Mouse (Mus musculus): ENCODE measurements at regions not wholly inside any gene's neighbourhood (a gene's known extent, or its start where the extent isn't known, plus 50 kb on each side); places are given as distances from the start of the nearest gene placed in this dataset.

DNA sequence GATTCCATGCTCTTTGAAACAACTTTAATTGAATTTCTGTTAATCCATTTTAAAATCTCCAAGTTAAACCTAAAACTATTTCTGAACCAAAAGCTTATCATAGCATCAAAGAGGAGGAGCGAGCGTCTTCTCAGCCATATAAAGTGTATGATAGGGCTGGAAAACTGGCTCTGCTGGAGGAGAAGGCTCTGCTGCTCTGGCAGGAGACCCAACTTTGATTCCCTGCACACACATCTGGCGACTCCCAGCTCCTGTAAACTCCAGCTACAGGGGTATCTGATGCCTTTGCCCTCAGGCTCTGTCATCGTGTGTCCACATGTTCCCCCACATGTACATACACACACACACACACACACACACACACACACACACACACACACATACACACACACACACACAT, 479.0 kb downstream of the Etnk1 start:
- no peaks in the 10 kb centered on the region for H3K27me3 ChIP-seq
- no peak overlapping the region for H3K4me2 ChIP-seq (replicated peaks)
- no peak overlapping the region for H3K4me3 ChIP-seq
- no peaks in the 10 kb centered on the region for H3K36me3 ChIP-seq
- 44% methylated on average over 4 of the region's 4 CpGs for WGBS
- H3K4me1 ChIP-seq = no peaks in the 10 kb centered on the region
- no peak overlapping the region for H3K9ac ChIP-seq
- no peaks in the 10 kb centered on the region for H3K9me3 ChIP-seq
- H3K27ac ChIP-seq = no peak overlapping the region
- ATAC-seq (ENCODE audit: insufficient number of reproducible peaks, insufficient read depth, low FRiP score, low TSS enrichment) = no peak

DNA sequence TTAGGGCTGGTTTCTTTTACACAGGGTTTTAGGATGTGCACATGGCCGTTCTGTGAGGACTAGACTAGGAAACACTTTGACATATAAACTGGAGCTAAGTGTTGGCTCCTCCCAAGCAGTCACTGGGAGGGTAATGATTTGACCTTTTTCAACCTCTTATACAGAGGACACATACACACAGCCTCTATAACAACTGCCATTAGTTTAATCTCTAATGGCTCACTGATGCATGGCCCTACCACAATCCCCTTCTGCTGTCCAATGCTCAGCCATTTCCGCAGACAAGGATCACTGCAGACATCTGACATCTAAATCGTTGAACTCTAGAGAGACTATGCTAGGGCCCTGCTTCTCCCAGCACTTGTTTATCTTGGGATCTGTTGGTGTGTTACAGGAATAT, 481.5 kb downstream of the Etnk1 start:
- no peaks in the 10 kb centered on the region for H3K27me3 ChIP-seq
- H3K4me3 ChIP-seq = no peak overlapping the region
- H3K36me3 ChIP-seq = no peaks in the 10 kb centered on the region
- no peak overlapping the region for H3K4me2 ChIP-seq (replicated peaks)
- H3K4me1 ChIP-seq = no peaks in the 10 kb centered on the region
- 79% methylated on average over 3 of the region's 3 CpGs for WGBS
- no peak overlapping the region for H3K9ac ChIP-seq
- H3K27ac ChIP-seq = no peak overlapping the region
- peaks cover 11% of the 10 kb centered on the region for H3K9me3 ChIP-seq
- ATAC-seq (ENCODE audit: insufficient number of reproducible peaks, insufficient read depth, low FRiP score, low TSS enrichment) = no peak

DNA sequence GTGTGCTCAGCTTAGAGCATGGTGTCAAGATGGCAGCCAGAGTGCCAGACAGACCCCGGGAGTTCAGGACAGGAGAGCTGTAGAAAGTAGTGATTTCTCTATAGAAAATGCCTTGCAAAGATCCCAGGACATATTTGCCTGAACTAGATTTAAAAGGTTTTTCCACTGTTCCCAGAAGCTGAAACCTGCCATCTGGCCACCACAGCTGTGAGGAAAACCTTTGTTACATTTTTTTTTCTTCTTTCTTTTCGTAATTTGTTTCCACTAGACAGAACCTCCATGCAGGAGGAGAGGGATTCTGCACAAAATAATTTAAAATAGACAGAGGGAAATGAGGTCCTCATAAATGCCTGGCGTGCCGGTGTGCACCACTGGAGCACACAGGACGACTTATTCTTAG, 489.6 kb downstream of the Etnk1 start:
- ATAC-seq (ENCODE audit: insufficient number of reproducible peaks, insufficient read depth, low FRiP score, low TSS enrichment) = no peak
- peaks cover 17% of the 10 kb centered on the region for H3K9me3 ChIP-seq
- H3K4me3 ChIP-seq = no peak overlapping the region
- no peak overlapping the region for H3K9ac ChIP-seq
- H3K27ac ChIP-seq = no peak overlapping the region
- no peaks in the 10 kb centered on the region for H3K27me3 ChIP-seq
- H3K4me1 ChIP-seq = no peaks in the 10 kb centered on the region
- WGBS = 73% methylated on average over 5 of the region's 5 CpGs
- H3K36me3 ChIP-seq = no peaks in the 10 kb centered on the region
- H3K4me2 ChIP-seq (replicated peaks) = no peak overlapping the region

DNA sequence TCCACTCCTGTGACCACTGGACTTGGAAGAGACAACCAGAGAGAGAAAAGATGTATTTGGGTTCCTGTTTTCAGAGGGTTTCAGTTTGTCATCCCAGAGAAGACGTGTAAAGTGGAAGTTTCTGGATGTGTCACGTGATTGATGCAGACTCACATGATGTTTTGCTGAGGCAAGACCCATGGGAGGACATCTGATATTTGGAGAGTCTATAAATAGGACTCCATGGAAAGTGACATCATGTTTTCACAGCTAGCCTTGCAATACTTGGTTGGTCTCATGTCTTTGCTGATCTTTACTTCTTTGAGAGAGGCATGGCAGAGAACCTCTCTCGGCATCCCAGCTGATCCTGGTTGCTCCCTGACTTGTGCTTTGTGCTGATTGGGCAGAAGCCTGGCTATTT, 493.8 kb downstream of the Etnk1 start:
- no peaks in the 10 kb centered on the region for H3K36me3 ChIP-seq
- no peaks in the 10 kb centered on the region for H3K4me1 ChIP-seq
- no peak for ATAC-seq (ENCODE audit: insufficient number of reproducible peaks, insufficient read depth, low FRiP score, low TSS enrichment)
- no peak overlapping the region for H3K4me3 ChIP-seq
- no peak overlapping the region for H3K9ac ChIP-seq
- no peak overlapping the region for H3K27ac ChIP-seq
- H3K4me2 ChIP-seq (replicated peaks) = no peak overlapping the region
- H3K9me3 ChIP-seq = no peaks in the 10 kb centered on the region
- WGBS = 76% methylated on average over 3 of the region's 3 CpGs
- no peaks in the 10 kb centered on the region for H3K27me3 ChIP-seq

GRCm38 (mm10) chr6:143663306-143663705, 496.3 kb downstream of the Etnk1 start:
- Histone ChIP-seq H3K9me3 (no peaks in the 10 kb centered on the region), H3K4me3 (no peak overlapping the region), H3K9ac (no peak overlapping the region), H3K36me3 (no peaks in the 10 kb centered on the region), H3K4me1 (no peaks in the 10 kb centered on the region), H3K4me2 (replicated peaks) (no peak overlapping the region), H3K27ac (no peak overlapping the region), H3K27me3 (no peaks in the 10 kb centered on the region)
- 73% methylated on average over 7 of the region's 7 CpGs for WGBS
- no peak for ATAC-seq (ENCODE audit: insufficient number of reproducible peaks, insufficient read depth, low FRiP score, low TSS enrichment)

GRCm38 (mm10) chr6:143665374-143665773, 498.4 kb downstream of the Etnk1 start:
- H3K36me3 ChIP-seq = no peaks in the 10 kb centered on the region
- no peaks in the 10 kb centered on the region for H3K9me3 ChIP-seq
- H3K27ac ChIP-seq = no peak overlapping the region
- H3K4me3 ChIP-seq = no peak overlapping the region
- 88% methylated on average over 12 of the region's 12 CpGs for WGBS
- no peak for ATAC-seq (ENCODE audit: insufficient number of reproducible peaks, insufficient read depth, low FRiP score, low TSS enrichment)
- H3K4me2 ChIP-seq (replicated peaks) = no peak overlapping the region
- H3K4me1 ChIP-seq = no peaks in the 10 kb centered on the region
- H3K9ac ChIP-seq = no peak overlapping the region
- no peaks in the 10 kb centered on the region for H3K27me3 ChIP-seq

GRCm38 (mm10) chr6:143668551-143668950, 501.5 kb downstream of the Etnk1 start:
- Histone ChIP-seq H3K9me3 (no peaks in the 10 kb centered on the region), H3K9ac (no peak overlapping the region), H3K27ac (no peak overlapping the region), H3K27me3 (no peaks in the 10 kb centered on the region), H3K4me2 (replicated peaks) (no peak overlapping the region), H3K4me1 (no peaks in the 10 kb centered on the region), H3K4me3 (no peak overlapping the region), H3K36me3 (no peaks in the 10 kb centered on the region)
- no peak for ATAC-seq (ENCODE audit: insufficient number of reproducible peaks, insufficient read depth, low FRiP score, low TSS enrichment)
- 79% methylated on average over 4 of the region's 4 CpGs for WGBS

DNA sequence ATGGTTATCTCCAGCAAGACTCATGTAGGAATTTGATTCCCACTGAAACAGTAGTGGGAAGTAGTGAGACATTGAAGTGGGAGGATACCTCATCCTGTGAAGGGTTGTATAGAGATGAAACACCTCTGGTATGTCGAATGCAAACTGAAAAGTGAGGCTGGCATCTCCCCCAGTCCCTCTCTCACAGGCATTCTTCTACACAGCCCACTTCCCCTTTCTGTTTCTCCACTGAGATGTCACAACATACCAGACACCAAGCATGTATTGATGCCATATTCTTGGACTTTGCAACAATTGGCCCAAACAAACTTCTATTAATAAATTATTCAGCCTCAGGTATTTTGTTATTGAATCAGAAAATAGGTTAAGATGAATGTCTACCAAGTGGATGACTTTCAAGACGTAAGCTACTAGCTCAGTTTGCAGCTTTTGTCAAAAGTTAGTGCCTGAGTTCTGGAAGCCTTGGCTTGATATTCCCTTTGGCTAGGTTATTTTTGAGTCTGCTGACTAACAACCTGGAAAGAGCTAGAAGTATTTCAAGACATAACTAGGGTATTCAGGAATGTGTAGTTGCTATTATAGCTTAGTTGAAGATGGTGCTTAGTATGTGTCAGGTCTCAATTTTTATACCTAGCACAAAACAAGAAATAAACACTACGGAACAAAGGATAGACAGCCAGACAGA, 502.6 kb downstream of the Etnk1 start:
- no peaks in the 10 kb centered on the region for H3K36me3 ChIP-seq
- no peak overlapping the region for H3K27ac ChIP-seq
- ATAC-seq (ENCODE audit: insufficient number of reproducible peaks, insufficient read depth, low FRiP score, low TSS enrichment) = no peak
- WGBS = 78% methylated on average over 3 of the region's 3 CpGs
- no peak overlapping the region for H3K4me2 ChIP-seq (replicated peaks)
- no peaks in the 10 kb centered on the region for H3K27me3 ChIP-seq
- H3K9ac ChIP-seq = no peak overlapping the region
- no peaks in the 10 kb centered on the region for H3K9me3 ChIP-seq
- no peak overlapping the region for H3K4me3 ChIP-seq
- H3K4me1 ChIP-seq = no peaks in the 10 kb centered on the region

DNA sequence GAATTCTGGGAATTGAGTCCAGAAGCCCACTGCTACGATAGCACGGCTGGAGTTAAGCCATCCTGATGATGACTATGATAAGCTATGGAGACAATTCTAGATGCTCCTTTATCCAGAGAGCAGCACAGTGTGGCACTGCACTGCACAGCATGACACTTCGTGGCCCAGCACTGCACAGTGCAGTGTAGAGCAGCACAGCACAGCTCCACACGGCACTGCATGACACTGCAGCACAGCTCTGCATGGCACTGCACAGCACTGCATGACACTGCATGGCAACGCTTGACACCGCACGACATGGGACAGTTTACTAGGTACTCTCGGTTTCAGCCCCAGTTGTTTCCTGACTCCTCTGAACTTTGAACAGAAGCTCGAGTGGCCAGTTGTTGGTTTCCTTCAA, 523.1 kb downstream of the Etnk1 start:
- Histone ChIP-seq H3K9me3 (no peaks in the 10 kb centered on the region), H3K27me3 (no peaks in the 10 kb centered on the region), H3K4me1 (no peaks in the 10 kb centered on the region), H3K9ac (no peak overlapping the region), H3K36me3 (no peaks in the 10 kb centered on the region), H3K27ac (no peak overlapping the region; the same call in 1 of the 2 replicates), H3K4me2 (replicated peaks) (no peak overlapping the region), H3K4me3 (no peak overlapping the region)
- ATAC-seq (ENCODE audit: insufficient number of reproducible peaks, insufficient read depth, low FRiP score, low TSS enrichment) = no peak
- 86% methylated on average over 9 of the region's 9 CpGs for WGBS

DNA sequence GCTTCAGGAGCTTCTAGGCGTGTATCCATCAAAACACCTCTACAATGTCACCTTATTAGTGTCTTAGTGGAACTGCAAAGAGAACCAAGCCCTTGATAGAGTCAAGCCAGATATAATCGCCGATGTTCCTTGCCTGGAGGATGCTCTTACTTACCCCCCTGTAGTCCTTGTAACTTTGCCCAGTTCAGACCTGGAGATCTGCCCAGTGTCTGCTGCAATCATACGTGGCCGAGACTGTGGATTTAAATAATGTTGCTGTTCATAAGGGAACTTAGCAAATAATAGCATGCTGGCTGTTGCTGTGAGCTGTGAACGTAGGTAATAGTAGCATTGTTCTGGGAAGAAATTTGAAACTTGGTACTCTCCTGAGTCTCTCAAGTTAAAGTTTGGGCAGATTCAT, 523.8 kb downstream of the Etnk1 start:
- 59% methylated on average over 6 of the region's 6 CpGs for WGBS
- no peaks in the 10 kb centered on the region for H3K4me1 ChIP-seq
- no peaks in the 10 kb centered on the region for H3K9me3 ChIP-seq
- no peak for ATAC-seq (ENCODE audit: insufficient number of reproducible peaks, insufficient read depth, low FRiP score, low TSS enrichment)
- H3K36me3 ChIP-seq = no peaks in the 10 kb centered on the region
- H3K9ac ChIP-seq = no peak overlapping the region
- no peak overlapping the region for H3K4me3 ChIP-seq
- no peak overlapping the region for H3K27ac ChIP-seq
- H3K27me3 ChIP-seq = no peaks in the 10 kb centered on the region
- H3K4me2 ChIP-seq (replicated peaks) = no peak overlapping the region

DNA sequence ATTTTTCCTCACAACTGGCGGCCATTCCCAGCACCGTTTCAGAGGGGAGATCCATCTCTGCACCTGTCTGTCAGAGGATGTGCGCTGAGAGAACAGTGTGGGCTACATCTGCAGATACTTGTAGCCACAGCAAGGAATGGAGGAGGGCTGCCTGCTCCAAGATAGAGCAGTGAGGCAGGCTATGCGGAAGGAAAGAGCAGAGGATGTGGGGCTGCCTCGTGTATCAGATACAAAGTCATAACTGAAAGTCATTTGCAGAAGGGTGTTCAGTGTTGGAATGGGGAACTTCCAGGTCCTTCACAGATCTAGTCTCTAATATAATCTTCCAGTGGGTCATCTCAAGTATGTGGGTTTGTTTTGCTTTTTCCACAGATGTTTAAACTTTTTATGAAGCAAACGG, 531.0 kb downstream of the Etnk1 start:
- 66% methylated on average over 6 of the region's 6 CpGs for WGBS

GRCm38 (mm10) chr6:143703984-143704383, 537.0 kb downstream of the Etnk1 start:
- no peaks in the 10 kb centered on the region for H3K4me1 ChIP-seq
- no peak overlapping the region for H3K9ac ChIP-seq
- no peak overlapping the region for H3K27ac ChIP-seq
- H3K9me3 ChIP-seq = no peaks in the 10 kb centered on the region
- no peaks in the 10 kb centered on the region for H3K27me3 ChIP-seq
- no peaks in the 10 kb centered on the region for H3K36me3 ChIP-seq
- no peak overlapping the region for H3K4me2 ChIP-seq (replicated peaks)
- WGBS = 65% methylated on average over 8 of the region's 8 CpGs
- H3K4me3 ChIP-seq = no peak overlapping the region
- ATAC-seq (ENCODE audit: insufficient number of reproducible peaks, insufficient read depth, low FRiP score, low TSS enrichment) = peak; percentile 64

More for the DNA sequence above, 531.0 kb downstream of the Etnk1 start:
- Histone ChIP-seq H3K4me2 (replicated peaks) (no peak overlapping the region), H3K9me3 (no peaks in the 10 kb centered on the region), H3K4me1 (no peaks in the 10 kb centered on the region), H3K36me3 (no peaks in the 10 kb centered on the region), H3K4me3 (no peak overlapping the region), H3K27ac (no peak overlapping the region), H3K27me3 (0 out of 2 replicates have a peak, but pooled peaks cover 3% of the 10 kb centered on the region), H3K9ac (no peak overlapping the region)
- ATAC-seq (ENCODE audit: insufficient number of reproducible peaks, insufficient read depth, low FRiP score, low TSS enrichment) = no peak

GRCm38 (mm10) chr6:143706451-143706850, 539.4 kb downstream of the Etnk1 start:
- no peak for ATAC-seq (ENCODE audit: insufficient number of reproducible peaks, insufficient read depth, low FRiP score, low TSS enrichment)

More at GRCm38 (mm10) chr6:143706451-143706850, 539.4 kb downstream of the Etnk1 start:
- Histone ChIP-seq H3K9ac (no peak overlapping the region), H3K4me2 (replicated peaks) (no peak overlapping the region), H3K4me1 (no peaks in the 10 kb centered on the region), H3K4me3 (no peak overlapping the region), H3K27ac (no peak overlapping the region), H3K27me3 (no peaks in the 10 kb centered on the region), H3K9me3 (no peaks in the 10 kb centered on the region), H3K36me3 (no peaks in the 10 kb centered on the region)
- WGBS = 54% methylated on average over 10 of the region's 10 CpGs
